Mouse (Mus musculus) spleen, adult 2 months (tissue): ENCODE data around the gene 5730596B20Rik.

Source experiments
- CTCF ChIP-seq: fragments of 200-500 bp; IDR thresholded peaks from 2 replicates; pipeline ENCODE4 v1.5.1; 2011; ENCODE audit warnings: mild to moderate bottlenecking, inconsistent platforms; ENCODE audit not compliant: insufficient read depth, insufficient read length, insufficient replicate concordance; ENCODE audit errors: extremely low read depth
- POLR2A ChIP-seq: fragments of 200-500 bp; IDR thresholded peaks from 2 replicates; pipeline ENCODE4 v1.6.1; 2011; ENCODE audit warnings: low read depth, low read length, inconsistent platforms

- TF ChIP-seq POLR2A (no peak), CTCF (no peak)
Observed at GRCm38 (mm10) chr6:52159979-52160378, 17.3 kb upstream of the 5730596B20Rik start.
